Mouse (Mus musculus) spleen, adult 2 months (tissue): ENCODE data around the gene Rasgrp4.

Experiments
- CTCF ChIP-seq: fragments of 200-500 bp; IDR thresholded peaks from 2 replicates; pipeline ENCODE4 v1.5.1; 2011; ENCODE audit warnings: mild to moderate bottlenecking, inconsistent platforms; ENCODE audit not compliant: insufficient read depth, insufficient read length, insufficient replicate concordance; ENCODE audit errors: extremely low read depth
- POLR2A ChIP-seq: fragments of 200-500 bp; IDR thresholded peaks from 2 replicates; pipeline ENCODE4 v1.6.1; 2011; ENCODE audit warnings: low read depth, low read length, inconsistent platforms

DNA sequence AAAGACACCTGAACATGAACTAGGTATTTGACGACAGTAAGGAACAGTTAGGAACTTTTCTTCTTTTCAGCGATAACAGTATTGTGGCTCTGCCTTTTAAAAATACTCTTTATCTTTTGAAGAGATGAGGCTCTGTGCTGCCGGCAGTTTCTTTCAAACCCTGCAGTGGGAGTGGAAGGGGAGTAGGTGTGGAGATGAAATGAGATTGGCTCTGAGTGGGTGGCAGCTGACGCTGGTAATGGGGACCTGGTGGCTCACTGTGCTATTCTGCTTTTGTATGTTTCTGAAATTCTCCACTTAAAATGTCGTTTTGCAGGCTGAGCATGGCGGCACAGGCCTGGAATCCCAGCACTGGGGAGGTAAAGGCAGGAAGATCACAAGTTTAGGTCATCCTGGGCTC is 45.8 kb upstream of the Rasgrp4 start:
- TF ChIP-seq CTCF (no peak), POLR2A (no peak)
